In genomic region chr7:109492616-109493318, GRCm38 (mm10) we compare ENCODE assay signal across 11 mouse cellular contexts. TPM values are rescaled to one million over a fixed set of nuclear protein-coding genes. Genes with fewer than 3 reads are reported as not detected.
DNase-seq lines count a peak whose midpoint lies in the region; ATAC-seq lines count a peak whose summit lies in the region.
"Had no signal": no experiment of that assay in that cellular context is flagged by ENCODE, and none has a peak within 500 bp of the region (broad histone marks: within the 10 kb centered on the region; RNA-seq: fewer than 3 reads in every experiment).

No protein-coding gene starts in this region.

- no peaks in the 10 kb centered on the region for H3K36me3 ChIP-seq in forebrain, embryonic 14.5 days (ENCODE audit: control insufficient read depth, insufficient read depth, low read length)
- H3K36me3 ChIP-seq in midbrain, embryonic 16.5 days (ENCODE audit: control insufficient read depth, insufficient read depth, low read length): no peaks in the 10 kb centered on the region
- H3K36me3 ChIP-seq: liver, embryonic 13.5 days had no signal

- peak overlapping the region; percentile 28; the same call in 1 of the 2 replicates for H3K4me3 ChIP-seq in forebrain, embryonic 14.5 days (ENCODE audit: low read depth, low read length)
- H3K4me3 ChIP-seq in midbrain, embryonic 16.5 days (ENCODE audit: low read depth, low read length): peak overlapping the region; percentile 46
- H3K4me3 ChIP-seq: liver, embryonic 13.5 days had no signal

- 0 out of 2 replicates have a peak, but pooled peaks cover 3% of the 10 kb centered on the region for H3K4me1 ChIP-seq in forebrain, embryonic 14.5 days (ENCODE audit: control insufficient read depth, insufficient read depth, low read length)
- peaks cover 23% of the 10 kb centered on the region for H3K4me1 ChIP-seq in midbrain, embryonic 16.5 days (ENCODE audit: control insufficient read depth, insufficient read depth, low read length)
- H3K4me1 ChIP-seq: liver, embryonic 13.5 days had no signal

- WGBS in forebrain, embryonic 14.5 days: 52% methylated on average over 18 of the region's 18 CpGs
- 58% methylated on average over 18 of the region's 18 CpGs for WGBS in midbrain, embryonic 16.5 days

- peak overlapping the region; percentile 54 for H3K4me2 ChIP-seq in forebrain, embryonic 14.5 days (ENCODE audit: low read length)
- H3K4me2 ChIP-seq in midbrain, embryonic 16.5 days (ENCODE audit: low read length): peak overlapping the region; percentile 65
- H3K4me2 ChIP-seq: liver, embryonic 13.5 days had no signal

- DNase-seq in left cerebral cortex, postnatal 25 days (ENCODE audit: low spot score in 2 of 2): peak; percentile 26 to 62
- no peak for DNase-seq in left cerebral cortex, postnatal 14 days (ENCODE audit: low spot score in 2 of 2)
- DNase-seq in cerebellum, postnatal 36 days: peak; percentile 13 to 19
- DNase-seq in forebrain, embryonic 14.5 days (ENCODE audit: low spot score): no peak
- DNase-seq in gastrocnemius, adult 18-20 months (ENCODE audit: low spot score): no peak
- no peak for DNase-seq in gastrocnemius, postnatal 14 days
- DNase-seq: adrenal gland, postnatal 36 days; kidney, postnatal 25 days; liver, embryonic 13.5 days had no signal

- no peak overlapping the region for H3K27ac ChIP-seq in forebrain, embryonic 14.5 days (ENCODE audit: low read depth, low read length)
- peak overlapping the region; percentile 81 for H3K27ac ChIP-seq in midbrain, embryonic 16.5 days (ENCODE audit: low read length)
- H3K27ac ChIP-seq: liver, embryonic 13.5 days had no signal

- H3K27me3 ChIP-seq in forebrain, embryonic 14.5 days (replicated peaks; ENCODE audit: control insufficient read depth, insufficient read depth, low read length): 0 out of 2 replicates have a peak, but pooled peaks cover 4% of the 10 kb centered on the region
- no peaks in the 10 kb centered on the region; the same call in 1 of the 2 replicates for H3K27me3 ChIP-seq in midbrain, embryonic 16.5 days (ENCODE audit: control insufficient read depth, insufficient read depth, low read depth, low read length)

- no peak overlapping the region for H3K9ac ChIP-seq in forebrain, embryonic 14.5 days (ENCODE audit: low read length)
- H3K9ac ChIP-seq in midbrain, embryonic 16.5 days (ENCODE audit: low read depth, low read length): peak overlapping the region; percentile 70
- H3K9ac ChIP-seq: liver, embryonic 13.5 days had no signal

- peak; percentile 27; the same call in 1 of the 2 replicates for ATAC-seq in forebrain, embryonic 14.5 days
- peak; percentile 68 for ATAC-seq in midbrain, embryonic 16.5 days

- H3K9me3 ChIP-seq in forebrain, embryonic 14.5 days (replicated peaks; ENCODE audit: control insufficient read depth, low read length): no peaks in the 10 kb centered on the region
- no peaks in the 10 kb centered on the region for H3K9me3 ChIP-seq in midbrain, embryonic 16.5 days (replicated peaks; ENCODE audit: control insufficient read depth, low read length, poor library complexity, severe bottlenecking)
- H3K9me3 ChIP-seq: liver, embryonic 13.5 days had no signal

- intact Hi-C loops in left cerebral cortex, postnatal 25 days (cut with DNase I): no loop called here
- intact Hi-C loops in left cerebral cortex, postnatal 14 days (cut with DNase I): no loop called here
- intact Hi-C loops in gastrocnemius, postnatal 14 days (cut with DNase I; ENCODE audit: low total_unique reads): no loop called here

RNA-seq across cellular contexts. Expression of gene Trim66, which starts 15.2 kb away (rescaled TPM):
- 10 to 100 TPM; 13.9 to 16.4 TPM for total RNA-seq in left cerebral cortex, postnatal 25 days (2021)
- total RNA-seq in left cerebral cortex, postnatal 14 days (2021): 10 to 100 TPM in 1 of 2 experiments, 1 to 10 TPM in 1; 8.7 to 11.0 TPM
- polyA plus RNA-seq in forebrain, embryonic 14.5 days (2014; fragmentation: Nextera tagmentation; extraction: Ambion mirVana): 0.38 TPM in 2 replicates
- polyA plus RNA-seq in midbrain, embryonic 16.5 days (2015; fragmentation: Nextera tagmentation; extraction: Ambion mirVana): 1.6 and 1.7 TPM in 2 replicates
- total RNA-seq in gastrocnemius, adult 18-20 months (2021): under 1 TPM; 0.07 to 0.09 TPM
- total RNA-seq in gastrocnemius, postnatal 14 days (2021): under 1 TPM; 0.18 to 0.20 TPM
- polyA plus RNA-seq: heart, postnatal 0 days had no signal

RNA-seq across cellular contexts. Expression of gene Rpl27a, which starts 26.2 kb away (rescaled TPM):
- 100 to 1,000 TPM; 122 to 132 TPM for total RNA-seq in left cerebral cortex, postnatal 25 days (2021)
- total RNA-seq in left cerebral cortex, postnatal 14 days (2021): 100 to 1,000 TPM; 101 to 121 TPM
- polyA plus RNA-seq in forebrain, embryonic 14.5 days (2014; fragmentation: Nextera tagmentation; extraction: Ambion mirVana): 76.5 and 100 TPM in 2 replicates
- polyA plus RNA-seq in midbrain, embryonic 16.5 days (2015; fragmentation: Nextera tagmentation; extraction: Ambion mirVana): 73.6 and 75.9 TPM in 2 replicates
- 10 to 100 TPM; 80.7 to 81.0 TPM for total RNA-seq in gastrocnemius, adult 18-20 months (2021)
- total RNA-seq in gastrocnemius, postnatal 14 days (2021): 100 to 1,000 TPM; 105 to 116 TPM

RNA-seq across cellular contexts. Expression of gene Stk33, which starts 53.9 kb away (rescaled TPM):
- total RNA-seq in left cerebral cortex, postnatal 25 days (2021): 1 to 10 TPM in 1 of 2 experiments, under 1 TPM in 1; 0.64 to 1.2 TPM
- 1 to 10 TPM in 1 of 2 experiments, under 1 TPM in 1; 0.70 to 1.1 TPM for total RNA-seq in left cerebral cortex, postnatal 14 days (2021)
- polyA plus RNA-seq in forebrain, embryonic 14.5 days (2014; fragmentation: Nextera tagmentation; extraction: Ambion mirVana): 9.4 and 10.1 TPM in 2 replicates
- polyA plus RNA-seq in midbrain, embryonic 16.5 days (2015; fragmentation: Nextera tagmentation; extraction: Ambion mirVana): 8.0 and 10.1 TPM in 2 replicates
- 10 to 100 TPM in 1 of 2 experiments, 1 to 10 TPM in 1; 4.5 to 20.8 TPM for total RNA-seq in gastrocnemius, adult 18-20 months (2021)
- total RNA-seq in gastrocnemius, postnatal 14 days (2021): not detected
- polyA plus RNA-seq: liver, embryonic 13.5 days had no signal

Comparison
In these comparisons a context has a peak if more than half of its experiments do, and no peak if none do; other contexts are left out.
1. DNase-seq: peak in left cerebral cortex, postnatal 25 days (2 of 2) and cerebellum, postnatal 36 days (2 of 2); none in left cerebral cortex, postnatal 14 days (0 of 2), forebrain, embryonic 14.5 days (single experiment), gastrocnemius, adult 18-20 months (single experiment) and gastrocnemius, postnatal 14 days (single experiment).
2. RNA of gene Trim66, which starts 15.2 kb away (total RNA-seq): 13.9 to 16.4 TPM in left cerebral cortex, postnatal 25 days and 8.7 to 11.0 TPM in left cerebral cortex, postnatal 14 days; 0.18 to 0.20 TPM in gastrocnemius, postnatal 14 days and 0.07 to 0.09 TPM in gastrocnemius, adult 18-20 months; every median in the first group is over 4 times any median in the second.